Mouse (Mus musculus) olfactory bulb, adult 2 months (tissue): Measurements from ENCODE around the gene Ckap2.

Source experiments
- CTCF ChIP-seq: fragments of 200-500 bp; IDR thresholded peaks from 2 replicates; pipeline ENCODE4 v1.5.1; 2012; ENCODE audit warnings: low read depth, mild to moderate bottlenecking, low read length, moderate library complexity; ENCODE audit not compliant: insufficient read depth
- POLR2A ChIP-seq: fragments of 200-500 bp; IDR thresholded peaks from 2 replicates; pipeline ENCODE4 v1.6.1; 2012; ENCODE audit warnings: mild to moderate bottlenecking, low read depth, low read length, moderate library complexity; ENCODE audit not compliant: insufficient read depth

- TF ChIP-seq CTCF = no peak
- no peak for TF ChIP-seq POLR2A
Measured at GRCm38 (mm10) chr8:22184884-22185283, 735 bp downstream of the Ckap2 start.
